Mouse (Mus musculus): ENCODE results near the gene Aifm3. TPM values are rescaled to one million over a fixed set of nuclear protein-coding genes. Genes with fewer than 3 reads are reported as not detected.

The Aifm3 gene
- polyA plus RNA-seq, 1 experiment from 2014 or later, result 4.5 TPM

Other genes with a start within 250 kb of the Aifm3 start
- 19.6 and 23.0 TPM in 2 replicates for gene Tmem191c, start 213.5 kb upstream of the Aifm3 start, polyA plus RNA-seq (2016; fragmentation: Nextera tagmentation; extraction: Ambion mirVana)
- gene Serpind1, start 158.2 kb upstream of the Aifm3 start, polyA plus RNA-seq (2016; fragmentation: Nextera tagmentation; extraction: Ambion mirVana), result 0.33 and 0.43 TPM in 2 replicates
- 19.8 and 20.4 TPM in 2 replicates for gene Snap29, start 83.6 kb upstream of the Aifm3 start, polyA plus RNA-seq (2016; fragmentation: Nextera tagmentation; extraction: Ambion mirVana)
- gene Pi4ka, start 83.3 kb upstream of the Aifm3 start, polyA plus RNA-seq (2016; fragmentation: Nextera tagmentation; extraction: Ambion mirVana), result 64.8 and 72.8 TPM in 2 replicates
- gene Crkl, start 37.6 kb upstream of the Aifm3 start, polyA plus RNA-seq (2016; fragmentation: Nextera tagmentation; extraction: Ambion mirVana), result 87.1 and 98.9 TPM in 2 replicates
- gene Lztr1, start 19.1 kb downstream of the Aifm3 start, polyA plus RNA-seq (2016; fragmentation: Nextera tagmentation; extraction: Ambion mirVana), result 113 and 121 TPM in 2 replicates
- gene Thap7, start 41.5 kb downstream of the Aifm3 start, polyA plus RNA-seq (2016; fragmentation: Nextera tagmentation; extraction: Ambion mirVana), result 57.7 and 66.5 TPM in 2 replicates
- gene Lrrc74b, start 71.6 kb downstream of the Aifm3 start, polyA plus RNA-seq (2016; fragmentation: Nextera tagmentation; extraction: Ambion mirVana), result 1.1 and 1.3 TPM in 2 replicates
- 1.8 and 2.2 TPM in 2 replicates for gene P2rx6, start 72.3 kb downstream of the Aifm3 start, polyA plus RNA-seq (2016; fragmentation: Nextera tagmentation; extraction: Ambion mirVana)
- 6.8 and 7.8 TPM in 2 replicates for gene Slc7a4, start 93.6 kb downstream of the Aifm3 start, polyA plus RNA-seq (2016; fragmentation: Nextera tagmentation; extraction: Ambion mirVana)
- gene Smpd4, start 129.7 kb downstream of the Aifm3 start, polyA plus RNA-seq (2016; fragmentation: Nextera tagmentation; extraction: Ambion mirVana), result 35.1 and 37.0 TPM in 2 replicates
- gene Ccdc74a, start 156.9 kb downstream of the Aifm3 start, polyA plus RNA-seq (2016; fragmentation: Nextera tagmentation; extraction: Ambion mirVana), result 8.1 and 9.6 TPM in 2 replicates
- gene Med15, start 243.3 kb downstream of the Aifm3 start, polyA plus RNA-seq (2016; fragmentation: Nextera tagmentation; extraction: Ambion mirVana), result 45.2 and 51.7 TPM in 2 replicates

Data from hindbrain, embryonic 12.5 days (tissue).